Mouse (Mus musculus) adrenal gland, adult 2 months (tissue): Measurements from ENCODE around the gene Nod2. TPM values are rescaled to one million over a fixed set of nuclear protein-coding genes. Genes with fewer than 3 reads are reported as not detected.

ENCODE experiments used
- DNase-seq: peaks from one replicate; pipeline ENCODE4 v3.0.0; 2021
- polyA plus RNA-seq: library from polyadenylated mRNA; depleted of rRNA; stranded (reverse); fragments of >200 nt; gene quantifications from 2 replicates; pipeline ENCODE4 v1.2.3, GENCODE M21; 2012
- total RNA-seq, 2 experiments: library from RNA; stranded (reverse); gene quantifications; 2 replicates each; pipeline ENCODE4 v1.2.3; 2021

Nod2 gene
- total and polyA plus RNA-seq, 3 experiments = 0.89 to 1.2 (median 1.1) TPM

- no peak for DNase-seq
These were observed 30.0 kb downstream of the Nod2 start for GRCm38 (mm10) chr8:88677071-88677470.

GRCm38 (mm10) chr8:88680566-88680965 is 33.5 kb downstream of the Nod2 start:
- no peak for DNase-seq

DNA sequence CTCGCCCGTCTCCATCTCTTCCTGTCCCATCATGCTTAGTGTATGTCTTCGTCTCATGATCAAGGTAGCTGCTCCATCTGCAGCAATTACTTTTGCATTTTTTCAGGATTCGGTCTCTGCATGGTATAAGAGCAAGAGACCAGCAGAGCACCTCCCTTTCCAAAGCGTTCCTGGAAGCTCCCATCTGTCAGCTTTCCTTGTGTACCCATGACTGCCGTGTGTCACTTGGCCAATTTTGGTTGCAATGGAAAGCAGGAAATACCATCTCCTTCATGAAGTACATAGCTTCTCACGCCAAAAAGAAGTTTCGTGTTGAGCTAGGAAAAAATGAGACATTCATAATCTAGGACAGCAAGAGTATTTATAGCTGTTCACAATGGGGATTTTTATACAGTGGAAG is 33.9 kb downstream of the Nod2 start:
- DNase-seq = no peak

- DNase-seq = no peak
These were observed 36.7 kb downstream of the Nod2 start for GRCm38 (mm10) chr8:88683656-88684289.

GRCm38 (mm10) chr8:88686226-88686905 is 39.3 kb downstream of the Nod2 start:
- DNase-seq = no peak

DNA sequence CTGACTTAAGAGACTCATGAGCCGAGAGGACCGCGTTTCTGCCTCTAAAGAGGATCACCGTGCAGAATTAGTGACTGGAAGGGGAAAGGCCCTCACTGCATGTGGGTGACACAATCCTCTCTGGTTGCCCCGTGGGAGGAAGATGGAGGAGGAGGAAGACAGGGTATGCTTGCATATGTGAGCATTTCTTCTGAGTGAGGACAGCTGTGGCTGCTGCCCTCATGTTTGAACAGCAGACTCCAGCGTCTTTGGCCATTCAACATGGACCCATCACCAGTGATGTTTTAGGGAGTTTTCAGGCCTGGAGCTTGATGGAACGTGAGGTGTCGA is 39.8 kb downstream of the Nod2 start:
- DNase-seq = no peak

GRCm38 (mm10) chr8:88689151-88689550 is 42.0 kb downstream of the Nod2 start:
- no peak for DNase-seq

GRCm38 (mm10) chr8:88689891-88690290 is 42.8 kb downstream of the Nod2 start:
- no peak for DNase-seq

GRCm38 (mm10) chr8:88691342-88691948 is 44.3 kb downstream of the Nod2 start:
- DNase-seq = no peak

DNA sequence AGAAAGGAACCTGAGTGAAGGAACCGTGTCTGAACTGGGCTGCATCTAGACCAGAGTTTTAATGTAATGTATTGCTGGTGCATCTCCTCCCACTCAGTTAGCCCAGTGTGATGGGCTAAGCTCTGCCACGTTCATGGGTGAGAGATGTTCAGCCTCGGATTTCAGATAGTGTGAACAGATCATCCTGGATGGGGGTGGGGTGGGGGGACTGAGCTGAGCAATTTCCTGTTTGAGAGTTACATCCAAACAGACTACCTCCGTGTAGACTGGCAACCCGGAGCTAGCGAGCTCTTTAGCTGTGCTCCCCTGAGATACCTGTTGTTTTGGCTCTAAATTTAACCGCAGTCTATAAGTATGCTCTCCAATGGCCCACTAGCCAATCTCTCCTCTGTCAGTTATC is 44.8 kb downstream of the Nod2 start:
- no peak for DNase-seq

- no peak for DNase-seq
These were observed 45.8 kb downstream of the Nod2 start for GRCm38 (mm10) chr8:88692866-88693265.

GRCm38 (mm10) chr8:88693376-88693775 is 46.3 kb downstream of the Nod2 start:
- DNase-seq = no peak

DNA sequence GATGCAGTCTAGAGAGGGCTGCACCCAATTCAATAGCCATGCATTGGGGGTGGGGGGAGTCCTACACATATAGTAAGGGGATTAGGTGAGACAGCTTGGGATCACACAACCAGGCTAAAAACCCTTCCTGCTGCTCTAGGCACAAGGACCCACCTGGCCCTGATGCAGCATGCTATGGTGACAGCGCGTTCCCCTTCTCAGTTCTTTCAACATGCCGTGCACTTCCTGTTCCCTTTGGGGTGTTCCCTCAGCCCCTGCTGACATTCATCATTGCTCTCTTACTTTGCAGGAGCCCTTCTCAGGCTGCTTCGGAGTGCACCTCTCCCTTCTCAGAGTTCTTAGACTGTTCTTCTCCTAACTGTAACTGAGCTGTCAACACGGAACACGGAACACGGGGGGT is 47.2 kb downstream of the Nod2 start:
- DNase-seq = no peak

DNA sequence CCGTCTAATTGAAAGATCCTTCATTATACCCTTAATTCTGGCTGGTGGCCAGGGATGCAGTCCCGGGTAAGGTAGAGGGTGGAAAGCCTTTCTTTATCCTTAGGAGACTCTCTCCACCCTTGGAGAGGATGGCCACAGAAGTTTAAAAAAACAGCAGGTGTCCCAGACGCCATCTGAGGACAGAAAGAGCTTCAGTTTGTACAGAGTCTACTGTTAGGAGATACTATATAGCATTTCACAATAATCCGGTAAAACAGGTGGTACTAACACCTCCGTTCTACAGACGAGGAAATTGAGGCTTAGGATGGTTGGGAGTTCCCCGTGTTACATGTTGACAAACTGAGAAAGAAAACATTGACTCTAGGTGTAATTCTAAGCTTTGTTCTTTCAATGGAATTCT is 49.1 kb downstream of the Nod2 start:
- DNase-seq = no peak

- peak; percentile 99 for DNase-seq
These were observed 49.9 kb downstream of the Nod2 start, which contains the start of gene Cyld for GRCm38 (mm10) chr8:88696721-88697641. Gene Cyld, plus strand, starts transcription at chr8:88697028.

GRCm38 (mm10) chr8:88697642-88698031 is 50.5 kb downstream of the Nod2 start:
- peak; percentile 83 for DNase-seq

DNA sequence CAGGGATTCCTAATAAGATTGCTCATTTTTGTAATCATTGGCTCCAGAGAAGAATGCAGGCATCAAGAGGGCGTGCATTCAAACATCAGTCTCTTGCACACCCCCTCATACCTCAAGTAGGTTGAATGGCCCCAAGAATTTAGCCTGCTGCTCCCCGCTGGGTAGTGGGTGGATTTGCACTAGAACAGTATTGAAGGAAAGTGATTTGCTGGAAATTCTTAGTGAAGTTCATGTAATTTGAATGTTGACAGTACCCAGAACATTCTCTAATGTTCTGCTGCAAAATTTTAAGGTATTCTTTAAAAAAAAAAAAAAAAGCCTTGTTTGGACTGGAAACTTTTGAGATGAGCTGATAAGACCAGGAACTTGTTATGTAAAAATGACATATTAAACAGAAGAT is 50.9 kb downstream of the Nod2 start:
- DNase-seq = no peak

- no peak for DNase-seq
These were observed 54.5 kb downstream of the Nod2 start for GRCm38 (mm10) chr8:88701611-88702010.

- no peak for DNase-seq
These were observed 55.7 kb downstream of the Nod2 start for GRCm38 (mm10) chr8:88702816-88703215.

DNA sequence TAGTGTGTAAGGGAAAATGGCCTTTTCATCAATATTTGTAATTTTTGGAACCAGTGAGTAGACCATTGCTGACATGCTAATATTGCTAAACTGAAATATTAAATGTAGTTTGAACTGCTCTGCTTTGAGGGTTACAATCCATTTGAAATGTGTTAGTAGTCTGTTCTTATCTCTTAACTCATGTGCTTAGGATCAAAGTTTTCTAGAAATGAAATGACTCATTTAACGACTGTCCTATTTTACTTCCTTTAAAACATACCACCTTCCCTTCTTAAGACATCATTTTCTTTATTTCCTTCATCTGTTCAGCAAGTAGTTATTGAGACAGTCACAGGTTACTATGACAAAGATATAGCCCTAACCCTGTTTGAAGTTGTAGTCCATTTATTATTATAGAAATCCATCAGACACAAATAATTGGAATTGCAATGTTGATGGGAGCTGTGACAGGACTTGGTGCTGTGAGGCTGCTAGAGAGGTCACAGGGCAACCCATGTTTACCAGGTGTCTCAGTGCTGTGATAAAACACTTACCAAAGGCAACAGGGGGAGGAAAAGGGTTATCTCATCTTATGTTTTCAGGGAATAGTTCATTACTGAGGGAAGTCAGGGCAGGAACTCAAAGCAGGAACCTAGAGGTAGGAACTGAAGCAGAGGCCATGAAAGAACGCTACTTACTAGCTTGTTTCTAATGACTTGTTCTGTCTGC is 76.3 kb downstream of the Nod2 start:
- DNase-seq = no peak
